Mouse (Mus musculus): ENCODE measurements at regions not wholly inside any gene's neighbourhood (a gene's known extent, or its start where the extent isn't known, plus 50 kb on each side); places are given as distances from the start of the nearest gene placed in this dataset.
A peak's percentile ranks its signal among the peaks of the same experiment; 100 is the strongest.
"Not testable (repeated sequence)": the region's sequence is repeated elsewhere in the genome, so short reads cannot be mapped to it uniquely, and the experiment has no call there.

DNA sequence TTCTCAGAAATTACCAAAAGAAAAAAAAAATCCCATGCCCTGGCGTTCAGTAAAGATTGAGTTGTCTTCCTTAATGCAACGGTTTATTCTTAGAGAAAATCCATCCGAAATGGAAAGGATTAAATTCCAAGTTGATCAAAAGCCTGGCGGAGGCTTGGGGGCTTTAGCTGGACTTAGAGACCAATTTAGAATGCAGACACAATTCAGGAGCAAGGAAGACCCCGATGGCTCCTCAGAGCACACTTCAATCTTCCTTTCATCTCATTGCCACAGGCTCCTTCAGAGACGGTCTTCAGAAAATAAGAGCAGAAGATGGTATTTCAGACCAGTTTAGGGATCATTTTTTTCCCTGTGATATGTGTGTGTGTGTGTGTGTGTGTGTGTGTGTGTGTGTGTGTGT lies 171.8 kb downstream of the Ankrd50 start:
- DNase-seq (ENCODE audit: low read depth) = no peak

DNA sequence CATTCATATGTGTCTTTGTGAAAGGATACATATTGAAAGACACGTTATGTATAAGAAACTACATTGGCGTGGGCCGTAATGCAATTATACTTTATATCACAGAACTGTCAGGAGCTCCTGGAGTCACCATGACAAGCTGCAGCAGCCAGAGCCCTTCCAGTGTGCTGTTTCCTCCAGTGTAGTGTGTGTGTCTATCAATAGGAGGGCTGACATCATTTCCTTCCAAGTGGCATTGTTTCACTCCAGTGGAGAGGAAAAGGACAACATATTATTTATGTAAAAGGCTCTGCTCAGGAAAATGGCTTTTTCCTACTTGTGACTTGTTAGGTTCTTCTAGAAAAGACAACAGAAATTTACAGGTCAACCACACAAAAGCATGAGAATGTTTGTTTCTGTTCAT lies 172.5 kb downstream of the Ankrd50 start:
- no peak for DNase-seq (ENCODE audit: low read depth)

DNA sequence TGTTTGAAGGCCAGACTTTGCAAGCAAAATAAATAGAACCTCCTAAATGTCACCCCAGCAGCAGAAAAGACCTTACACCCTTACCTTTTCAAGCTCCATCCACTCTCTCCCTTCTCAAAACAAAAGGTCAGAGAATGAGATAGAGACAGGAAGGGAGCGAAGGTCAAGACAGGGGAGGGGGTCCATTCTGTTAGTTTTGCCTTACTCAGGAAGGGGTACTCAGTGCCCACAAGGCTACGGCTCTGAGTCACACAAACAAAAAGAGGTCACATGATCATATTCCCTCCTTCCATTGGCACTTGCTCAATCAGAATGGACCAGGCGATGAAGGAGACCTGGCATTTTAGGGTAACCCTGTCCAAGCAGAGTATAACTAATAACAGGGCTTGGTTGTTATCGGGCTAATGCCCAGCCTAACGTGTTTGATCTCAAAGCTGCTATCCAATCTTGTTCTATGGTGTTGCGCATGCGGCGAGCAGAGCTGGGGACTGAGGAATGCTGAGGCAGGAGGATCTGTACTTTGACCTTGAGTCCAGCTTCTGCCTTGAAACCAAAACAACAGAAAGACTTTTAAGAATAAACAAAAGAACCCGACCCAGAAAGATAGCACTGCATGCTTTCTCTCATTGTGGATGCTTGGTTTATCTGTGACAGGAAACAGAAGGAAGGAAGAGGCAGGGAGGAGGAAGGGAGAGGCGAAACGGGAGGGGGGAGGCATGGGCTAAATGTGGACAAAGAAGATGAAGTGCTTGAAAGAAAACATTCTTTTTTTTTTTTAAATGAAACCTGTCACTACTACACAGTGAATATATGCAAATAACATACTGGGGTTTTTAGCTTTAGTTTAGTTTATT lies 184.5 kb downstream of the Ankrd50 start:
- DNase-seq (ENCODE audit: low read depth) = no peak

DNA sequence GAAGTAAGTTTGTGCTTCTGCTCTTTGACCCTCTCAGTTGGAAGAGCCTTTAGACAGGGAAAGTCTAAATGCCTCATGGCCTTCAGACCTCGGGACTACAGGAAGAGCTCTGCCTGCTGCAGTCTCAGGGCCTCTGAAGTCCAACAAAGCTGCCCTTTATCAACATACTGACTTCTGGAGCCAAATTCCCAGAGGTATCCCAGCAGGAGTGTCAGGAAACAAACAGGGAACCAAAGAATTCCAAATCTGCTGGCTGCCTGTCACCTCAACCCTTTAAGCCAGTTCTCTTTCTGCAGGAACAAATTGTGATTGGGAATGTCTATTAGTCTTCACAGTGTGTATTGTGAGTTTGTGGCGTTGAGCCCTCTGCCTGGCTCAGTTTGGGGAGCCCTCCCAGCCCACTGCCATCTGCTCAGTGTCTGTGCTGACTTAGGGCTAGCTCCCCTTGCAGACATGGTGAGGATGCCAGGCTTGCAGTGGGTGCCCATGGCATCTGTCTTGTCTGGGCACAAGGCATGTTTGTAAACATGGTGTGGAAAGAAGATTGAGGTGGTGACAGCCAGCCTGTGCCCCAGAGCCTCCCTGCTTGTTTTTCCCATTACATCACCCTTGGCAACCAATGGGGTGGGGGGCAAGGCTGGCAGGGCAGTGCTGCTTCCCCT lies 185.3 kb downstream of the Ankrd50 start:
- DNase-seq (ENCODE audit: low read depth) = no peak

DNA sequence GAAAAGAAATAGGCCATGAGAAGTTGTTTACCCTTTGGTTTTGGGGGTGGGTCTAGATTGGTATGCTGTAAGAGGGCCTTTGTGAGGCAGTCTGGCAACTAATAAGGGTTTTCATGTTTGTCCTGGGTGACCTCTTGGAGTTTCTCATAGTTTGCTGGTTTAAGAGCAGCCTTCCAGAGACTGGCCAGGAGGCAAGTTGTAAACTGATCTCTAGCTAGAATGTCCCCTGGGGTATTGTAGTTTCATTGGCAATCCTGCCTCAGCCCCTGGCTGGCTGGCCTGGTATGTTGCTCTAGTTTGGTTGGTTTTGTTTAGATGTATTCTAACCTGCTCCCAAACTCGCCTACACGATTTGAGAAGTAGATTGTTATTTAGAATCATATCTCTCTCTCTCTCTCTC lies 187.1 kb downstream of the Ankrd50 start:
- DNase-seq (ENCODE audit: low read depth) = no peak

DNA sequence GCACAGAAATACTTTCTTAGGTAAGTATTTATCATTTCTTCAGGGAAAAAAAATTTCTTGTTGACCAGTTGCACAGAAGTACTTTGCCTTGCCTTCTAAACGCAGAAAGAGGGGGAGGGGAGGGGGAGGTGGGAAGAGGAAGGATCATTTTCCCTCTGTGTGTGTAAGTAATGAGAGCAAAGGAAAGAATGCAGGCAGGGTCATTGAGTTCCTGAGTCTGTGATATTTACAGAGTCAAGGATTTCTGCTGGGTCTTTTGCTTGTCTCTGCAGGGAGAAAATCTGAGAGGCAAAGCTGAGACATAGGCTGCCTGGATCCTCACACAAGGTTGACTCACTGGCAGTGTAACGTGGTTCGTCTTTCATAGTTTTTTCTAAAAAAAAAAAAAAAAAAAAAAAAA lies 195.6 kb downstream of the Ankrd50 start:
- DNase-seq (ENCODE audit: low read depth) = no peak

DNA sequence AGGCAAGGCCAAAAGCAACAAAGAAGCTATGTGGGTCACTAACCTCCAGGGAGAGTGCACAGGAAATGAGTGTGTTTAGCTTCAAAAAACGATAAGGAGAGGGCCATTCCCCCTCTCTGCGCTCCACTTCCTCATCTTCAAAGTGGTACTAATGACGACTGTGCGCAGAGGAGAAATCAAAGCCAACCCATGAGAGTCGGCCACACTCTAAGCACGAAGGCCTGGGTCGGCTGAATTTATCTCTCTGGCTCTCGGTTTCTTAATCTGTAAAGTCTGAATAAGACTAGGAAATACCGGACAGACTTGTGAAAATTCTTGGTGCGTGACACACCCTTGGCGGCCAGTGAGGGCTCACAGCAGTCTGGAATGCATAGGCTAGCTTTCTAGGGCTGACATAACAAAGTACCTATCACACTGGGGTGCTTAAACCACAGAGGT lies 200.9 kb downstream of the Ankrd50 start:
- DNase-seq (ENCODE audit: low read depth) = peak; percentile 37

DNA sequence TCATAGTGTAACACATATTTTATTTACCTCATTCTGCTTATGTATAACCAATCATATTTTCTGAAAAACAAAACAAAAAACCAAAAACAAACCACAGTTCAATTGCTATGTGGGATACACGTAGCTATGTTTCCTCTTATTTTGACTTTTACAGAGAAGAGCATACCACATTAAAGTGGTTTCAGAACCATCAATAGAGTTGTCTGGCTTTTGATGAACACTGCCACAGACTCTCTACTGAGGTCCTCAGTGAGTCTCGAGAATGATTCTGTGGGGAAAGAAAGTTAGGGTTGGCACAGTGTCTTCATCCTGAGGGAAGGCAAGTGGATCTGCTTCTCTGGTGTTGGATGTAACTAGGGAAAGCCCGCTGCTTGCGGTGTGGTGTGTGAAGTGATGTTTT lies 201.8 kb downstream of the Ankrd50 start:
- peak; percentile 47 for DNase-seq (ENCODE audit: low read depth)

DNA sequence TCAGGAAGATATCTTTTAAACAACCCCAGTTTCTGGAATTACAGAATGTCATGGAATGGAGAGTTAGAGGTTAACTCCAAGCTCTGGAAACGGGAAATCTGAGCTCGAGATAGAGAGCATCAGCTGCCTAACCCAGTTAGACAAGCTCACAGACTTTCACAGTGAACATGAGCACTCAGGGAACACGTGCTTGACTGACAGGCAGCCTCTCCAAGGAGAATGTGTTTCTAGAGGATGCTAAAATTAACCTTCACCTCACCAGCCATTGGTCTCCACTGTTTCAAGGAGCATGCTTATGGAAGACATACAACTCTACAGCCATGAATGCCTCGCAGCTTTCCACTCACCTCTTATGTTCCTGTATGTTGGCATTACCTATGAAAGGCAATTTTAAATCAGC lies 203.0 kb downstream of the Ankrd50 start:
- DNase-seq (ENCODE audit: low read depth) = no peak

DNA sequence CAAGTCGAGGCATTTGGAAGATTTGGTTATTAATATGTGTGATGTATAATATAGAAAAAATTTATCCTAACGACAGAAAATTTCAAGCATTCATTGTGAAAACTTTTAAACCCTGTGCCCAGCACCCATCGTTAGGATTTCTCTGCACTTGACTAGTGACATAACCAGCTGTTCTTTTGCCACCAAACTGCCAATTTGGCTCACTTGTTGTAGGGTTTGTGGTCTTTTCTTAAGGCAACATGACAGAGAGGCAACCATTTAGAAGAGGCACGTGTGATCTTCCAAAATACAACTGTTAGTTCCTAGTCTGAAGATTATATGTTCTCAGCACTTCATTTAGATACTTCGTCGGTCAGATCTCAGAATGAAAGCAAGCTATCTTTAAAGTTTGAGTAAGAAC lies 203.8 kb downstream of the Ankrd50 start:
- DNase-seq (ENCODE audit: low read depth) = peak; percentile 10

DNA sequence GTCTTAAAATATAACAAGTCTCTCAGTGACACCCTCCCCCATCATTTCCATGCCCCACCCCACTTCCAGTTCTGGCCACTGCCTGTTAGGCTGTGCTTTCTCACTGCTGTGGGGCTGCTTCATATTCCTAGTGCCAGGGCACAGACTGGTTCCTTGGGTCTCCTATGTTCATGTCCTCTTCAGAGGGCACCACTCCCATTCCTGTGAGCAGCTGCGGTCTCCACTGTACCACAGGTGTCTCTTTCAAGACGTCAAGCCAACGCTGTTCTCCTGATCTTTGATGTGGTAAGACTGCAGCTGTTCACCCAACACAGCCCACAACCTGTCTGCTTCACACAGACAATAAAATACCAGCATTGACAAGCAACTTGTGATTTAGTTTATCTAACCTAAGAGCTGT lies 204.5 kb downstream of the Ankrd50 start:
- peak; percentile 61 for DNase-seq (ENCODE audit: low read depth)

DNA sequence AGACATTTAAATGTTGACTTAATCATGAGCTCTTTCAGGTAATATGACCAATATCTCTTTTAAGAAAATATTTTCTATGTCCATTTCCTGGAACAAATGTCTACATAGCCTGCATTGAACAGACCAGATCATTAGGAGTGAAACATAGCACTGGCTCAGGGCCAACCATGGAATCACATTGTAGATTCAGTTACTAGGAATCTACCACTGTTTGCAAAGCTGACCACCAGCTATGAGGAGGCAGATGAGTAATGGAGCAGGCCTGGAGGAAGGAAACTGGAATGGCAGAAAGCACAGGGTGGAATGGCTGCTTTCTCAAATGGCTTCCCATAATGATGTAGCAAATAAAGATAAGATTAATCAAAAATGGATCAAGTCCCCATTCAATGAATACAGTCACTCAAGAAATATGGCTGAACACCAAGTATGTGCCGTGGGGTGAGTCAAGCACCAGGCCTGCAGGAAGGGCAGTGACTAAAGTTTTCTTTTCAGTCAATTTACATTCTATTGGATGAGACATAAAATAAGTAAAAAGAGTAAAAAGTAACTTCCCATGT lies 207.6 kb downstream of the Ankrd50 start:
- no peak for DNase-seq (ENCODE audit: low read depth)

DNA sequence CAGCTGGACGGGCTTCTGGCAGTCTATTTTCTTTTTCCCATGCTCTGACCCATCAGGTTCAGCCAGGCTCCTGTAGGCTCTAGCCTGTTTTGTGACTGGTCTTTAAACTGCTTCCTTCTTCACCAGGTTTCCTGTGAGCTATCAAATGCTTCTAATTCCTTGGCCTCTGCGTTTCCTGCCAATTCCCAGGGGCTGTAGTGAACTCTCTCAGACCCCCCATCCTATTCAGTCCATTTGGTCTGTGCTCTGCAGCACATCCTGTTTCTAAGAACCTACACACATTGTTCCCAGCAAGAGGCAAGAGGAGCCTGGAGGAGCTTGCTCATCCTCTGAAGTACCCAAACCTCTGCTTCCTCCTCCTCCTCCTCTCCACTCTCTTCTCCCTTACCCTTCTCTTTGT lies 209.3 kb downstream of the Ankrd50 start:
- no peak for DNase-seq (ENCODE audit: low read depth)

DNA sequence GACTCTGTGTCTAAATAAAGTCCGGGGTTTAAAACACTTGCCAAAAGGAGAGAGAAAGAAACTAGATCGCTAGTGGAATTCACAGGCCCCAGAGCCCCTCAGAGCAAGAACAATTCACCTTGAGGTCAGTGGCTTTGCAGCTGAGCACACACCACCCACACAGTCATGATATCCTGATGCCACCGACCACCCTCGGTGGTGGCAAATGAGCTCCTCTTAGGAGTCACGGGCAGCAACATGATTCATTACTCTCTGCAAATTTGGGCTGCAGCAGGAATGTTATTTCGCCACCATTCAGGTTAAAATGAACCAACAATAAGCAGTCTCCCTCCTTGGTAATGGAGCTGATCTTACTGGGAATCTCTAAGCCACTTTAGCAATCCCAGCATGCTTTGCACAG lies 213.9 kb downstream of the Ankrd50 start:
- no peak for DNase-seq (ENCODE audit: low read depth)

DNA sequence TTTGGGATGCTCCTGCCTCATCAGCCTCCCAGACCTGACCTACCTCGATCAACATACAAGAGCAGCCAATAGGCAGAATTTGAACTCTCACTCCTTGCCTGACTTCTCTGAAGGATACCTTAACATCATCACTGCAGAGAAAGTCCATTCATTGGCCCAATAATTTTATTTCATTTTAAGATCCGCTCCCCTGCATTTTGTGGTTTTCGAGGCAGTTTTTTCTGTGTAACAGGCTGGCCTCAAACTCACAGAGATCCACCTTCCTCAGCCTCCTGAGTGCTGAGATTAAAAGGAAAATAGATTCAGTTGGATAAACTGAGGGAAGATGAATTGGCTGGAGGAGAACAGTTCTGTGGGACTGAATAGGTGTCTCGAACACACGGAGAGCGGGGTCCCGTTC lies 216.4 kb downstream of the Ankrd50 start:
- DNase-seq (ENCODE audit: low read depth) = no peak

DNA sequence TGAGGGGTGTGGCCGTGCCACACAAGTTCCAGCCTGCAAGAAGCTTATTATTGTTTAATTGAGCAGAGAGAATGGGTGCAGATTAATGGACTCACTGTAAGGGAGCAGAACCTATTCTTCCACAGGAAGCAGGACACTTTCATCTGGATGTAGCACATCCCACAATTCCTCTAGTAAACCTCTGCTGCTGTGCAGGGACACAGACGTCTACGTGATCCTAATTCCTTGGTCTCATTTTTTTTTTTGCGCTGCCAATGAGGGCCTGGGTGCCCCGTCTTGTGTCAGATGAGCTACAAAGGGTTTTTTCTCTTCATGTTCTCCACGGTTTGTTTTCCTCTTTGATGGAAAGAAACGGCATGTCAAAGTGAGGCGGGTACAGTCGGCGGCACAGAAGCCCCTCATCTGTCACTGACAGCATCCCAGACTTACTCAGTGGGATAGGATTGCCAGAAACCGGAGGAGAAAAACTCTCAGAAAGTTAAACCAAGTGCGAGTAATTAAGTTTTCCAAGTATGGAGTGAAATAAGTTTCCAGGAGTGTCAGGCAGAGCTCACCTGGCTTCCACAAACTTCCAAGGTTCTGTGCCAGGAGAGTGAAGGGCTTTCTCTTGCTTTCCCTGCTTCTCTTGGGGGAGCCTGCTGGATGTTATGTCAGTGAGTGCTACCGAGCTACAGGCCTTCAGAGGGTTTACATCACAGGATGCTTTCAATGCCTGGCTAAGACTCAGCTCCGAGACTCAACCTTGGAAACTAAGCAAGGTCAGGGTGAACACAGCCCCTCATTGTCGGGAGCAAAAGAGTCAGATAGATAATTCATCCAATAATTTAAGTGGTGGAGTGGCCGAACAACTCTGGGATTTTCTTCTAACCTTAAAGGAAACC lies 221.1 kb downstream of the Ankrd50 start:
- DNase-seq (ENCODE audit: low read depth) = no peak

DNA sequence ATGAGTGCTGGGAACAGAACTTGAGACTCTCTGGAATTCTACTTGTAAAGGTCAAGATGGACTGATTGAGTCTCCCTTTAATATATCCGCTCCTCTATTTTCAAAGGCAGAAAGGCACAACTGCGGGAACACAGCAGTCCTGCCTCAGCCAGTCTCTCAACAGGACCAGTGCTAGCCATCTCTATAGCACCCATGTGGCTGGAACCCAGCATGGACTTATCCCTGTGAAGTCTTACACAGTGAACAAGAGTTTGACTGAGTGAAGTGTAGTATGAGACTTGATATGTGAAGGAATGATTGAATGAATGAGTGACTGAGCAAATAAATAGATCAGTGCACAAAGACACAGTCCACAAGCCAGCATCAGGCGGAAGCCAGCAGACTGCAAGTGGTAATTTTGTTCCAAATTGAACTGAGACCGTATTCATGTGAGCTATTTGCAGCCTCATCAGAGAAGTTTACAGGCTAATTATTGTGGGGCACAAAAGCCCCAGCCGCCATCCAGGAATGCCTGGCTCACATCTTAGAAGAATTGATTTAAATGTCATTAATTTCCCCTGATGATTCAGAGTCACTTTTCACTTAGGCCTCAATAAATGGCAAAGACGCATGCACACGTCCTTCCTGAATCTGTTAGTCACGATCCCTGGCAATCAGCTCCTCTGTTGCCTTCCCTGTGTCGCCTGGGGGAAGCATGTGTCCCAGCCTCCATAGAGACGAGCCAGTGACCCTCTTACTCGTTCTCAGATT lies 223.1 kb downstream of the Ankrd50 start:
- DNase-seq (ENCODE audit: low read depth) = no peak

DNA sequence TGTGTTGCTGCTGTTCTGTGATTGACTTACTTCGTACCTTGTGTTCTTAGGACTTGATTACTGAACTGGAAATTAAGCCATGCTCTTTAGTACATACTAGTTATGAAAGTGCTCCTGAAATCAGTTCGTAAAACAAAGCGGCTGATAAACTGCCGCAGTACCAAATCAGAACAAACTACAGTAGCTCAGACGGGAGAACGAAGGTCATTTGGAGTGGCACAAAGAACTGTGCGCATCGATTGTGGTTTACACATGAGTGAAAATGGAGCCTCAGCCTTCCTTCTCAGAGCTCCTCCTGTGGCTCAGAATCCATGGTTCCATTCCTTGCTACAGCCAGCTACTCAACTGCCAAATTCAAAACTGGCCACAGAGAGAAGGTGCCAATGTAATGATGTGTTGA lies 225.4 kb downstream of the Ankrd50 start:
- DNase-seq (ENCODE audit: low read depth) = not testable (repeated sequence)

DNA sequence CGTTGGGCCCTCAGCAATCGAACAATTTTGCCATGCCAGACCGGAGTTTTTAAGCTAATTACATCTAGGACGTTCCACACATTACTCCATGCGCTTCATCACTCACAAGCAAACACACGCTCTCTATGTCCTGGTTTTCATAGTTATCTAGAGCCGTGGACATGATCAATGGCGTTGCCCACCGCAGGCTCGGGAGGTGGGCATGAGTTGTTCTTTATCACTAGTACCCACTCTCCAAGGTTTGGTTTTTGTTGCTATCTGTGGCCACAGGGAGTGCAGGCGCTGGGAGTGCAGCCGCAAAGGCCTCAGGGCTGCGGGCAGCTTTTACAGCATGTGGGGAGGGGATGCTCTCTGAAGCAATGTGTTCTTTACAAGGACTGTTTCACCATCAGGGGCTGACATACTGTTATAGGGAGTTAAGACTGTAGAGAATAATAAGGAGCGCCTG lies 226.8 kb downstream of the Ankrd50 start:
- no peak for DNase-seq (ENCODE audit: low read depth)

DNA sequence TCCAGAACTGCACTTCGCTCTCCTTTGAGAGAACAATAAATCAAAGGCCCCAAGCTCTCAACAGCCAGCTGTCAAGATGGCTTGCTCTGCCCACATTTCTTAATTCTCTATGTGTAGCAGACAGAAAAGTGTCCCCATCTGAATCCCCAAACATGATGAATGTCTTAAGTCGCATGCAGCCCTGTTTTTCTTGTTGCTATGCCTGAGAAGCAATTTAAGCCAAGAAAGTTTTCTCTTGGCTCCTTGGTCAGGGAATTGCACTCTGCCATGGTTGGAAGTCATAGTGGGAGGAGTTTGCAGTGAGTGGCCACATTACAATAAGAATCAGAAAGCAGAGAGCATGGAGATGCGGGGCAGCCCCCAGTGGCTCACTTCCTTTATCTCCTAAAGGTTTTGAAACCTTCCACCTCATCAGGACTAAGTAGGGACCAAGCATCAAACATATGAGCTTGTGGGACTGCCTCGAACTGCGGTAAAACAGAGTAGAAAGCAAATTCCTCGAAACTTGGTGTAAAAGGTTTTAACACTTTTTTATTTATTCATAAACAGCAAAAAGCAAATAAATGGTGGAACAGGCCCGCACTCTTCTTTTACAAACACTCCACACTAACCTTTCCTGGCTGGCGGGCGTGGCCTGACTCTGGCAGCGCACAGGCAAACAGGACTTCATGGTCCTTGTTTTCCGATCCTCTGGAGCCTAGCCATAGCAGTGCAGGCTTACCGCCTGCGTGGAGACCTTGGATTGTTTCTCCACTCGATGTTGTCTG lies 227.4 kb downstream of the Ankrd50 start:
- no peak for DNase-seq (ENCODE audit: low read depth)

DNA sequence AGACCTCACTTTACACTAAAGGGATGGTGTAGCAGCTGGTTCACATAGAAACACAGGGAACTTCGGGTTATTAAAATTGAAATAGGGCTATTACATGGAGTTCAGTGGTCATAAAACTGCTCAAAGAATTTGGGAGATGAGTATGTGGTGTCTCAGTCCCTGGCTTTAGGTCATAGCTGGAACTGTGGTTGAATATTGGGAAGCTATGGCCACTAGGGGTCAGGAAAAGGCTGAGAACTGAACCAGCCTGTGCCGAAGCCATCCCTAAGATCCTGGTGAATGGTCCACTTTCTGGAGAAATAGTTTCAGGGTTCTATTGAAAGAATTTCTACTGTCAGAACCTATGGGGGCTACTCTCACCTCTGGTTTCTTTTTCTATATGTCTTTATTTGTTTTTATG lies 229.0 kb downstream of the Ankrd50 start:
- peak; percentile 25 for DNase-seq (ENCODE audit: low read depth)

All from induced T-regulatory cell, adult 2 months (primary cell).